Mouse (Mus musculus) adrenal gland, postnatal 36 days (tissue): ENCODE results near the gene Gm43552. TPM values are rescaled to one million over a fixed set of nuclear protein-coding genes. Genes with fewer than 3 reads are reported as not detected.
A peak's percentile ranks its signal among the peaks of the same experiment; 100 is the strongest.
"Not testable (repeated sequence)": the region's sequence is repeated elsewhere in the genome, so short reads cannot be mapped to it uniquely, and the experiment has no call there.

Source experiments
- DNase-seq, 2 experiments: peaks; one replicate each; pipeline ENCODE4 v3.0.0; 2021; ENCODE audit warnings: mixed read lengths in 1 of 2
- long read RNA-seq, 2 experiments: library from polyadenylated mRNA; stranded (forward); transcript quantifications; one replicate each; pipeline ENCODE4 v2.0.0; 2021; ENCODE audit warnings: borderline sequencing depth in 2 of 2
- total RNA-seq, 2 experiments: library from RNA; stranded (reverse); gene quantifications; 2 replicates each; pipeline ENCODE4 v1.2.3; 2021

Gm43552 gene
- total RNA-seq, result 1 to 10 TPM in 1 of 2 experiments, not detected in 1; 6.0 TPM
- long read RNA-seq, experiment 1, partial matches to known transcripts, result 0 of 1 reads
- long read RNA-seq, experiment 1, other reads (novel, unspliced or antisense), result 1 of 1 reads
- long read RNA-seq, experiment 2, result 0 reads

DNA sequence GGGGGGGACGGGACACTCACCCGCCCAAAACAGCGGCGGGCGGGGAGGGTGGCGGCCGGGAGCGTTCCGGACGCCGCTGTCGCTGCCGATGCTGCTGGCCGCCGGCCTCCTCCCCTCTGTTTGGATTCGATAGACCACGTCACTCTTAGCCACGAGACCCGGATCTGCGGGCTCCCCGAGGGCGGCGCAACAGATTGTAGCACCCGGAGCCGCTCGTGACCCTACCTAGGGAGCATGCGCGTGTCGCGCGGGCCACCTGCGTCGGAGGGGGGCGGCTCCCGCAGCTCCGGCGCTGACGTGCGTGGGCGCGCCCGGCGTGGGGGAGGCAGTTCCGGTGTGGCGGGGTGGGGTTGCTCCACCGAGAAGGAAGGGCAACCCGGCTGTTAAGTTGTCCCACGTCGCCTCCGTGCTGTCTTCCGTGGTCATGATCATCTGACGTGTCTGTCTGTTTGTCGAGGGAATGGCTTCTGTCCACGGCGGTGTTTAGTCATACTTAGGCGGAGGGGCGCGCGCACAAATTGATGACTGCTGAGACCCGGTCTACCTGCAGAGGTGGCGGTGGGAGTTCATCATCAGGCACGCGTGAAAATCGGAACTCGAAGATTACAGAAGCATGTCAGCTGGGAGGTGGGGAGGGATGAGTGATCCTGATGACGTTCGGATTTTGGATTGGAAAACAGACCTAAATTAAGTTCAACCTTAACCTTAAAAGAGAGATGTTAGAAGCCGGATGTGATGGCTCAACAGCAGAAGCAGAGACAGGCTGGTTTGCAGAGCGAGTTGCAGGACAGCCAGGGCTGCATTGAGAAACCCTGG, at the start of gene Gm43552:
TSS of gene Gm43552 (minus strand) at position 118 of the 816 bp plus-strand sequence.
- DNase-seq, result peak; percentile 98

- no peak for DNase-seq
Observed at GRCm38 (mm10) chr5:65541889-65542288, 49.3 kb upstream of the Gm43552 start.

GRCm38 (mm10) chr5:65539786-65540185, 47.2 kb upstream of the Gm43552 start:
- DNase-seq, result no peak

- no peak for DNase-seq
Observed at GRCm38 (mm10) chr5:65538829-65539228, 46.2 kb upstream of the Gm43552 start.

- DNase-seq, result no peak
Observed at GRCm38 (mm10) chr5:65538121-65538520, 45.5 kb upstream of the Gm43552 start.

DNA sequence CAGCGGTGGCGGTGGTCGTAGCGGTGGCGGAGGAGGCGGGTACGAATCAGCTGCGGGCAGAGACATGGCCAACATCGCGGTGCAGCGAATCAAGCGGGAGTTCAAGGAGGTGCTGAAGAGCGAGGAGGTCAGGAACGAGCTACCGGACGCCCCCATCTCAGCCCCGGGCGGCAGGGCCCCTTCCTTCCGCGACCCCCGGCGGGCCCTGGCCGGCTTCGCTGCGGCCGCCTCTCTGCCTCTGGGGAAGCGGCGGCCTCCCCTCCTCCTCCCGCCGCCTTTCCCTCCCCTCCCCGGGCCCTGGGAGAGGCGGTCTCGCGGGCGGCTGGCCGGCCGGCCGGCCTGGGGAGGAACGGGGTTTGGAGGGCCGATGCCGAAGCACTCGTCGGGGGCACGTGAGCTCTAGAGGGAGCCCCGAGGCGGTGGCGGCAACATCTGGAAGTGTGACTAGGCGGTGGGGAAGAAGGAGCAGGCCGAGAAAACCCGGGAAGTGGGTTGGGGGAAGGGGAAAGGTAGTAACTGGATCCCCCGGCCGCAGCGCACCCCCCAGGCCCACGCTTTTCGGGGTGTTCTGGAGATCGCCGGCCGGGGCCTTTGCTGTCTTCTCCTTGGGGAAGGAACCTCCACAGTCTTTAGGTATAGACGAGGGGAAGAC, 44.9 kb upstream of the Gm43552 start:
- DNase-seq, result peak; percentile 67 to 73

GRCm38 (mm10) chr5:65536751-65537419, 44.3 kb upstream of the Gm43552 start, which contains the start of the genes Smim14 and Ube2k:
Smim14 (minus strand) TSS chr5:65537184.
Ube2k (plus strand) TSS chr5:65537233.
- DNase-seq, result peak; percentile 95 to 98

- not testable (repeated sequence) for DNase-seq
Observed at GRCm38 (mm10) chr5:65536068-65536465, 43.4 kb upstream of the Gm43552 start.

DNA sequence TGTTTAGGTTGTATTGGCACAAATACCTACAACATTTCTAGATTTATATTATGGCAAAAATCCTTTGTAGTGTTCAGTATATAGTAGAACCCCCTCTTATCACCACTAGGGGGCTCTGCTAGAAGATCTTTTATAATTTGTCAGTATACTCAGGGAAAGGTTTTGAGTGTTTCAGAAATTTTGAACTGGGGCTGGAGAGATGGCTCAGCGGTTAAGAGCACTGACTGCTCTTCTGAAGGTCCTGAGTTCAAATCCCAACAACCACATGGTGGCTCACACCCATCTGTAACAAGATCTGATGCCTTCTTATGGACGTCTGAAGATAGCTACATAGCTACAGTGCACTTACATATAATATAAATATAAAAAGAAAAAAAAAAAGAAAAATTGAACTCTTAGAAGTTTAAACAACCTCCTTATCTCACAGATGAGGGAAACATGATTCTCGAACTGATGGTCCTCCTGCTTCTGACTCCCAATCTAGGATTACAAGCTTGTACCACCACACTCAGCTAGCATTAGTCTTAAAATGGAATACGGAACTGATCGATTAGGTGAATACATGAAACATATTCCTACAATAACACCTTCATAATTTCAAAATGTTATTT, 42.9 kb upstream of the Gm43552 start:
- DNase-seq, result peak; percentile 7 to 20

GRCm38 (mm10) chr5:65534496-65534895, 41.9 kb upstream of the Gm43552 start:
- no peak for DNase-seq

DNA sequence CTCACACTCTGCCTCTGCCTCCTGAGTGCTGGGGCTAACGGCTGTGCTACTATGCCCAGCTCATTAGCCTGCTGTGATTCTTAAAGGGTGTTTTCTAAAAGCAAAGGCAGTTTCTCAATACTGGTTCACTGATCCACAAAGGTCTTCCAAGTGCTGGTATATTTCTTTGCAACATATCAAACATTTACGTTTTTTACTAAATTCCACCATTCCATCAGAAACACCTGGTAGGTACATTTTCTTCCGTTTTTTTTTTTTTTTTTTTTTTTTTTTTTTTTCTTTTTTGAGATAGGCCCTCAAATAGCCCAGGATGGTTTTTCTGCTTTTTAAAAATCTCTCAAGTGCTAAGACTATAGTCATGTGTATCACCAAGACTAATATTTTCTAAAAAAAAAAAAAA, 38.6 kb upstream of the Gm43552 start:
- no peak for DNase-seq

DNA sequence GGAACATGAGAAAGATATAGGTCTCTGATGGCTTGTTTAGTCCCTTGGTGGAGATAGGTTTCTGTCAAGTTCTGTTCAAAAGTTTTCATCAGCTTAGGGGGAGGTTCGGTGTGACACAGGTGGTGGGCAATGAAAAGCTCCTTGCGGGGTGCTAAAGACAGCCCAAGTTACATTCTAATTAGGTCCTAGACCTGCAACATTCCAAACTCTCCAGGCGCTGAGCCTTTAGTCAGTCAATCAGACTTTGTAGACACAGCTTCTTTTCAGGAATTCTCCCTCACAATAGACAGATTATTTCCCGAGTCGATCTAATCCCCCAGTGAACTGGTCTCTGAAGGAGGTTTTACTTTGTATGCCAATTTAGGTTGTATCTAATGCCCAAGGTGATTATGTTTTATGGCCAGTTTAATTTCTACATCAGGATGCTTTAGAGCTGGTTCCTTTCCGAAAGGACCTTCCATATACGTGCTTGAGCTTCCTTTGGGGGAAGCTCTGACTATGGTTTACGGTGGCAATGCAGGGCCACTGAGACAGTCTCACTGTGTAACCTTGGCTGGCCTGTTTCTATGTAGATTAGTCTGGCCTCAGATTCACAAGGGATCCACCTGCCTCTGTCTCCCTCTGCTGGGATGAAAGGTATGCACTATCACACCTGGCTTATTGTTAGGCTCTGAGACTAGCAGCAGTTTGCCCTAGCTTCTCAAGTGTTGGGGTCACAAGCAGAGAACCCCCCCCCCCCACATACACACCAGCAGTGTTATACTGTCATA, 33.2 kb upstream of the Gm43552 start:
- no peak for DNase-seq

DNA sequence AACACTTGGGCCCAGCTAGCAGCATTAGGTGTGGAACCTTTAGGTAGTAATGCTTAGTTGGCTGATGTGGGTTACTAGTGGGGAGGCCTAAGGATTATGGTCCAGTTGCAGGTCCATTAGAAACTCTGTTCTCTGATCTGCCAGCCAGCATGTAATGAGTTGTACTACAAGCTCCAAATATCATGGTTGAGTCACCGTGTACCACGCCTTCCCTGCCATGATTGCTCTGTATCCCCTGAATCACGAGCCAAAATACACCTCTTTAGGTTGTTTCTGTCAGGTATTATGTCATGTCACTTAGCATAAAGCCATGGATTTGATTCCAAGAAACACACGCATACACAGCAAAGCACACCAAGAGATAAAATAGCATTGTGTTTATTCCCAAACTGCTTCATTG, 32.2 kb upstream of the Gm43552 start:
- no peak for DNase-seq

DNA sequence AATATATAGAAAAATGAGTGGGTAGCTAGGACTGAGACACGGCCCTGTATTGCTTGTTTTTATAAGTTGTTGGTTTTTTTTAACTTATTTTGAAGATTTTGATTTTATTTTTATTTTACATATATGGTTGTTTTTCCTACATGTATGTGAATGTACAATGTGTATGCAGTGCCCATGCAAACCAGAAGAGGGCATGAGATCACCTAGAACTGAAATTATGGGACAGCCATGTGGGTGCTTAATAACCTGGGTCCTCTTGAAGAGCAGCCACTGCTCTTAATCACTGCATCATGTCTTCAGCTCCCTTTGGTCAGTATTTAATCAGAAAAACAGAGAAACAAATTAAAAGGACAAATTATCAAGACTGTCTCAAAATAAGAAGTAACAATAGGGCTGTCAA, 29.2 kb upstream of the Gm43552 start:
- DNase-seq, result no peak

- no peak for DNase-seq
Observed at GRCm38 (mm10) chr5:65514635-65515278, 22.1 kb upstream of the Gm43552 start.

- peak in 1 of 2 experiments; percentile 12 for DNase-seq
Observed at GRCm38 (mm10) chr5:65513506-65513905, 20.9 kb upstream of the Gm43552 start.

DNA sequence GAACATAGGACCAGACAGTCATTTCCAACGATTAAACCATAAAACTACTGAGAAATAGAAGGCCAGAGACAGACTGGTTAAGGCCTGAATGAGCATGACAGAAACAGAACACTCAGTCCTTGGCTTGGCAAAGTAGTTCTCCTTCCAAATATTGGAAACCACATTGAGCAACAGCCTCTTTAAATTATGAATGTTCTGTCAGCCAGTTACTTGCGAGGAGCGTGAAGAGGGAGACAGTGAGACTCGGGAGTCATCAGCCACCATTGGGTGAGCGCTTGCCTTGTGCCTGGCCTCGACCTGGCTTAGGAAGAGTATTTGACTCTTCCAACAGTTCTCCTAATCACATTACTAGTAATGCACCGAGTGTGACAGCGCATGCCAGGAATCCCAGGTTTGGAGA, 15.8 kb upstream of the Gm43552 start:
- peak; percentile 25 to 36 for DNase-seq

- DNase-seq, result peak; percentile 62 to 70
Observed at GRCm38 (mm10) chr5:65505786-65506185, 13.2 kb upstream of the Gm43552 start.

GRCm38 (mm10) chr5:65501407-65501806, 8.8 kb upstream of the Gm43552 start:
- DNase-seq, result no peak

- DNase-seq, result no peak
Observed at GRCm38 (mm10) chr5:65500231-65500630, 7.6 kb upstream of the Gm43552 start.
